Mouse (Mus musculus) heart, adult 2 months (tissue): ENCODE data around the gene Ring1. TPM values are rescaled to one million over a fixed set of nuclear protein-coding genes. Genes with fewer than 3 reads are reported as not detected.

Experiments used
- DNase-seq, 2 experiments: peaks; one replicate each; pipeline ENCODE4 v3.0.0; 2021
- H3K27ac ChIP-seq: fragments of 200-600 bp; 2 replicates; pipeline ENCODE4 v1.8.1; 2022
- H3K27me3 ChIP-seq: fragments of 200-500 bp; 2 replicates; pipeline ENCODE4 v1.6.1; 2012; ENCODE audit warnings: mild to moderate bottlenecking, low read length, inconsistent platforms, mixed read lengths; ENCODE audit not compliant: control insufficient read depth, insufficient read depth
- H3K36me3 ChIP-seq: fragments of 200-500 bp; 2 replicates; pipeline ENCODE4 v1.6.1; 2012; ENCODE audit warnings: low read length, inconsistent platforms; ENCODE audit not compliant: control insufficient read depth, insufficient read depth
- H3K4me1 ChIP-seq: fragments of 200-500 bp; 2 replicates; pipeline ENCODE4 v1.6.1; 2011; ENCODE audit warnings: low read length; ENCODE audit not compliant: control insufficient read depth, insufficient read depth
- H3K4me3 ChIP-seq: fragments of 200-600 bp; 2 replicates; pipeline ENCODE4 v1.8.1; 2022
- H3K79me2 ChIP-seq: fragments of 200-500 bp; replicated peaks from 2 replicates; pipeline ENCODE4 v1.6.1; 2012; ENCODE audit warnings: mild to moderate bottlenecking, inconsistent platforms, low read length, moderate library complexity, mixed read lengths; ENCODE audit not compliant: control insufficient read depth, insufficient read depth
- H3K9ac ChIP-seq: fragments of 200-500 bp; 2 replicates; pipeline ENCODE4 v1.6.1; 2012; ENCODE audit warnings: low read depth, mild to moderate bottlenecking, control low read depth, inconsistent platforms, low read length, mixed read lengths
- CTCF ChIP-seq: fragments of 200-600 bp; IDR thresholded peaks from 2 replicates; pipeline ENCODE4 v1.8.1; 2022; ENCODE audit warnings: antibody characterized with exemption, mild to moderate bottlenecking, moderate library complexity
- EP300 ChIP-seq: fragments of 200-500 bp; IDR thresholded peaks from 2 replicates; pipeline ENCODE4 v1.6.1; 2011; ENCODE audit warnings: low read depth, low read length, control low read depth; ENCODE audit not compliant: insufficient read depth
- POLR2A ChIP-seq: fragments of 200-500 bp; IDR thresholded peaks from 2 replicates; pipeline ENCODE4 v1.6.1; 2011; ENCODE audit warnings: mild to moderate bottlenecking, low read depth, low read length, control low read depth; ENCODE audit not compliant: insufficient read depth
- WGBS: fragments of 180-500 bp; shearing (Covaris S2); methylation state at CpG from one replicate; pipeline ENCODE4 v1.1.7; 2018; 5-methylcytosine and 5-hydroxymethylcytosine counted together
- intact Hi-C: fragments of 180-260 bp; cut with DNase I; formaldehyde crosslinking; loops from one replicate; pipeline ENCODE4 v1.15.1; 2025
- polyA plus RNA-seq: library from polyadenylated mRNA; depleted of rRNA; stranded (reverse); fragments of >200 nt; gene quantifications from 2 replicates; pipeline ENCODE4 v1.2.3, GENCODE M21; 2012
- total RNA-seq, 2 experiments: library from RNA; stranded (reverse); gene quantifications; 2 replicates each; pipeline ENCODE4 v1.2.3; 2021

The Ring1 gene
- total and polyA plus RNA-seq, 3 experiments, result 13.0 to 18.6 (median 13.1) TPM

DNA sequence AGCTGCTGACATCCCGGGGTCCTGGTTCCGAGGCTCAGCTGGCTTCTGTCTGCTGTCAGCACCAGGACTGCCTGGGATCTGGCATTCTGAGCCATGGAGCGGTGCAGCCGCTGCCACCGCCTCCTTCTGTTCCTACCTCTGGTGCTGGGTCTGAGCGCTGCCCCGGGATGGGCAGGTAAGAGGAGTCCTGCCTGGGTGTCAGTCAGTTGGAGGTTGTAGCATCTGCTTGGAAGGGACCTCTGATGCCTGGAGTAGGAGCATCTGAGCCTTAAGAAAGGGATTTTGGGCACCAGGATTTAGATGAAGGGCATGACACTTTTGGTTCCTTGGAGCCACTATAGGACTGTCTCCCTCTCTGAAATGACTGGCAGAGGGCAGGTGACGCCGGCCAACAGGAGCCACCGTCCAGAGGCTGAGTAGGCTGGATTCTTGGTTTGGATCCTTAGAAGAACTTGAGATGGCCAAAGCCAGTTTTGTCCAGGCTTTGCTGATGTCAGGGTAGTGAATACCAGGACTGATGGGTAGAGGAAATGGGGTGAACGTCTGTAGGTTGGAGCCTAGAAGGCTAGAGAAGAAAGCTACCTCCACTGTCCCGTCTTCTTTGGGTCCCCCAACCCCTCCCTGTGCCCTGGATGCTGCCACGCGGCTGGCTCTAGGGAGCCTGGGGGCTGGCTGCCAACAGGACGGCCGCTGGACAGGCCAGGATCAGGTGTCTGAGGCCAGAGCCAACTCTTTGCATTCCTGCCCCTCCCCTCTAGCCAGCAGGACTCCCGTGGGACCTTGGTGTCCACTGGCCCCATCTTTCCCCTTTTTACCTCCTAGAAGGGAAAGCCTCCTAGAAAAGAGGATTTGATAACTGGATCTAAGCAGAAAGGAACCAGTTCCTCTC is 15.3 kb upstream of the Ring1 start:
- Histone ChIP-seq H3K9ac (no peak overlapping the region), H3K4me3 (no peak overlapping the region), H3K4me1 (peaks cover 2% of the 10 kb centered on the region; the same call in 1 of the 2 replicates), H3K27ac (no peak overlapping the region), H3K27me3 (no peaks in the 10 kb centered on the region), H3K79me2 (no peaks in the 10 kb centered on the region), H3K36me3 (no peaks in the 10 kb centered on the region)
- intact Hi-C loops, result no loop called here
- TF ChIP-seq POLR2A (0 out of 2 replicates have a peak, but pooled peaks have one; percentile 2), CTCF (no peak)
- peak; percentile 69 to 81 for DNase-seq
- 16% methylated on average over 17 of the region's 17 CpGs for WGBS

GRCm38 (mm10) chr17:34038878-34039561 is 14.5 kb upstream of the Ring1 start, which contains the start of gene Col11a2:
Col11a2 (plus strand) TSS chr17:34039437.
- Histone ChIP-seq H3K79me2 (no peaks in the 10 kb centered on the region), H3K4me1 (peaks cover 3% of the 10 kb centered on the region; the same call in 1 of the 2 replicates), H3K27me3 (no peaks in the 10 kb centered on the region), H3K9ac (no peak within 1 kb of the TSS), H3K4me3 (no peak within 1 kb of the TSS), H3K36me3 (no peaks in the 10 kb centered on the region), H3K27ac (no peak within 1 kb of the TSS)
- TF ChIP-seq EP300 (no peak), CTCF (no peak), POLR2A (no peak)
- DNase-seq, result peak in 1 of 2 experiments; percentile 33
- intact Hi-C loops, result no loop called here
- 10% methylated on average over 28 of the region's 28 CpGs for WGBS

DNA sequence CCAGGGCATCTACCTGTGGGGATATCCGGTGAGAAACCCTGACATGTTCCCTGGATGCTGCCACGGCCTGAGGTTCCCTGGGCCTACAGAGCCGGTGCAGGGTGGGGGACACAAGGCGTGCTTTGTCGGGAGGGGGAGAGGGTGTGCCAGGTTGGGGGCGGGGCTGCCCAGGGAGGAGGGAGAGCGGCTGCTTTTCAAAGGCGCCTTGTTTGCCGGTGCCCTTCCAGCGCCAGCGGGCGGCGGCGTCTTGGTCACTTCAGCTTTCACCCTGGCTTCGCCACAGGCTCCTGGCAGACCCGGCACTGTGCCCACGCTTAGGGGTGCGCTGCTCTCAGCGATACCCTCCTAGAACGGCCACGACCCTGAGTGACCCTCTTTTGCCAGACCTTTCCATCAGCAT is 14.0 kb upstream of the Ring1 start:
- Histone ChIP-seq H3K4me3 (no peak overlapping the region), H3K9ac (no peak overlapping the region), H3K4me1 (peaks cover 3% of the 10 kb centered on the region; the same call in 1 of the 2 replicates), H3K27me3 (no peaks in the 10 kb centered on the region), H3K27ac (no peak overlapping the region), H3K79me2 (no peaks in the 10 kb centered on the region), H3K36me3 (no peaks in the 10 kb centered on the region)
- 24% methylated on average over 21 of the region's 21 CpGs for WGBS
- TF ChIP-seq CTCF (no peak), POLR2A (no peak), EP300 (no peak)
- intact Hi-C loops, result no loop called here
- peak; percentile 18 to 30 for DNase-seq

GRCm38 (mm10) chr17:34037241-34037640 is 12.8 kb upstream of the Ring1 start:
- no peaks in the 10 kb centered on the region; the same call in 1 of the 2 replicates for H3K36me3 ChIP-seq
- H3K4me3 ChIP-seq, result no peak overlapping the region
- H3K27ac ChIP-seq, result no peak overlapping the region
- H3K4me1 ChIP-seq, result peaks cover 7% of the 10 kb centered on the region
- 90% methylated on average over 7 of the region's 7 CpGs for WGBS
- DNase-seq, result no peak
- no peaks in the 10 kb centered on the region for H3K27me3 ChIP-seq
- no peaks in the 10 kb centered on the region for H3K79me2 ChIP-seq
- TF ChIP-seq POLR2A (no peak), EP300 (no peak)
- H3K9ac ChIP-seq, result no peak overlapping the region
- intact Hi-C loops, result no loop called here

- H3K27me3 ChIP-seq, result no peaks in the 10 kb centered on the region
- 71% methylated on average over 10 of the region's 10 CpGs for WGBS
- H3K4me3 ChIP-seq, result no peak overlapping the region
- H3K4me1 ChIP-seq, result peaks cover 7% of the 10 kb centered on the region
- TF ChIP-seq EP300 (no peak), CTCF (no peak), POLR2A (no peak)
- H3K27ac ChIP-seq, result no peak overlapping the region
- H3K36me3 ChIP-seq, result no peaks in the 10 kb centered on the region; the same call in 1 of the 2 replicates
- peak; percentile 35 to 40 for DNase-seq
- intact Hi-C loops, result no loop called here
- no peaks in the 10 kb centered on the region for H3K79me2 ChIP-seq
- no peak overlapping the region for H3K9ac ChIP-seq
These were observed 12.2 kb upstream of the Ring1 start for GRCm38 (mm10) chr17:34036647-34037046.

DNA sequence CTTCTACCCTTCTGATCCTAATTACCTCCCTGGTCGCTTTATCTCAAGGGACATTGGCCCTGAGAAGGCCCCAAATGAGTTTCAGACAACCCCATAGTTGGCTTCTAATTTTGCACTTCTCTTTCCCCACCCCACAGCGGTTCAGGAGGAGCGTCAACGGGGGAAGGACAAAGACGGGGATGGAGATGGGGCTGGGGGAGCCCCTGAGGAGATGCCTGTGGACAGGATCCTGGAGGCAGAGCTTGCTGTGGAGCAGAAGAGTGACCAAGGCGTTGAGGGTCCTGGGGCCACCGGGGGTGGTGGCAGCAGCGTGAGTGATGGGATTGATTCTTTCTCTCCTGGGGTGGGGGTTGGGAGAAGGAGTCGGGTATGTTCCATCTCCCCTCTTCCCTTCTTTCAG is 11.0 kb upstream of the Ring1 start:
- DNase-seq, result no peak
- no peak for TF ChIP-seq CTCF
- no peak for TF ChIP-seq POLR2A
- TF ChIP-seq EP300, result no peak
- intact Hi-C loops, result no loop called here
- Histone ChIP-seq H3K9ac (no peak overlapping the region), H3K4me3 (no peak overlapping the region), H3K36me3 (no peaks in the 10 kb centered on the region; the same call in 1 of the 2 replicates), H3K4me1 (peaks cover 10% of the 10 kb centered on the region), H3K79me2 (0 out of 2 replicates have a peak, but pooled peaks cover 2% of the 10 kb centered on the region), H3K27ac (no peak overlapping the region), H3K27me3 (no peaks in the 10 kb centered on the region)
- 93% methylated on average over 9 of the region's 9 CpGs for WGBS
